Mouse (Mus musculus) activated CD4-positive, CD25-positive, alpha-beta regulatory T cell, adult 4 months (primary cell): Measurements from ENCODE around the gene Fa2h. TPM values are rescaled to one million over a fixed set of nuclear protein-coding genes. Genes with fewer than 3 reads are reported as not detected.
"Not testable (repeated sequence)": the region's sequence is repeated elsewhere in the genome, so short reads cannot be mapped to it uniquely, and the experiment has no call there.

Experiments
- ATAC-seq: one replicate; pipeline ENCODE4 v1.8.0; 2017
- polyA plus RNA-seq, 2 experiments: library from polyadenylated mRNA; unstranded; fragments of 100-300 nt; shearing (Covaris generic); gene quantifications; one replicate each; pipeline ENCODE4 v1.2.1; 2017

Gene Fa2h
- polyA plus RNA-seq, 2 experiments from 2014 or later = 0.21 TPM; not detected in 1

DNA sequence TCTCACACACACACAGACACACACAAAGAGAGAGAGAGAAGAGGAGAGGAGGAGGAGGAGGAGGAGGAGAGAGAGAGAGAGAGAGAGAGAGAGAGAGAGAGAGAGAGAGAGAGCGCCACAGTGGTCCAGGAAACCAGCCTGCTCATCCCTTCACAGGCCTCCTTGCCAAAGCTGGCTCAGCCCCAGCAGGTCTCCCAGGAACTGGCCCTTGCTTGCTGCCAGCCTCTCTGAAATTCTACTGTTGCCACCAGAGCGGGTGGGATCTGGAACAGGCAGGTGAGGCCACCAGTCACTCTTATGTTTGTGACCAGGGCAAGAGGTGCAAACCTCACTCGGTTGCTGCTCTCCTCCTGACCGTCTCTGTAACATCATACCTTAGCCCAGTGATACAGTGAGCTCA lies 36.2 kb downstream of the Fa2h start:
- no peak for ATAC-seq

DNA sequence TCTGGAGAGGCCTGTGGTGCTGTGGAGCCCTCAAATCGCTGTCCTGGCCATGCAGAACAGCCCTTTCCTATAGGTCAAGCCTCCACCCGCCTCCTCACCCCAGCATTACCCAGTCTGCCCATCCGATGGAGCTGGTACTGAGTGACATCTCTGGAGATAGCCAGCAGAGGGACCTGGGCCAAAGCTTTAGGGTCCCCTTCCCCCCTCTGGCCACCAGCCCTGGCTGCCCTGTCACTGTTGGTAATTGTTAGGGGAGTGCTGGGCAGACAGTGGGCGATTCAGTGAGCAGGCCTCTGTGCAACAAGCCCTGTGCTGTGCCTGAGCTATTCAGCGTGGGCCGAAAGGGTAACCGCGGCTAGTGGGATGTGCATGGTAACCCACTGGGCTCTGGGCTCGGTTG lies 40.1 kb downstream of the Fa2h start:
- ATAC-seq = no peak

DNA sequence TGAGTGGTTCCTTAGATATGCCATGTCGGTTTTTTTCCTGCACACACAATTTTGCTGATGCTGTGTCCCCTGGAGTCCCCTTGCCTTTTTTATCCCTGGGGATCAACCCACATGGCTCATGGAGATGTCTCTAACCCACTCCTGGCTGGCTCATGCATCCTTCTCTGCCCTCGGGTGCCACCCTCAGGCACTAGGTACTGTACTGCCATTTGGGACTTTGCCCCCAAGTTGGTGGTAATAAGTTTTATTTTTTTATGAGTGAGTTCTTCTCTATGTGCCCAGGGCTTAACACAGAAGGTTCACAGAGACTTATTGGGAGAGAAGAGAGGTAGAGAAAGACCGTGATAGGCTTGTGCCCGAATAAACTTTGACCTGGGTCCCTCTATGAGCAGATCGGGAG lies 41.3 kb downstream of the Fa2h start:
- ATAC-seq = no peak

DNA sequence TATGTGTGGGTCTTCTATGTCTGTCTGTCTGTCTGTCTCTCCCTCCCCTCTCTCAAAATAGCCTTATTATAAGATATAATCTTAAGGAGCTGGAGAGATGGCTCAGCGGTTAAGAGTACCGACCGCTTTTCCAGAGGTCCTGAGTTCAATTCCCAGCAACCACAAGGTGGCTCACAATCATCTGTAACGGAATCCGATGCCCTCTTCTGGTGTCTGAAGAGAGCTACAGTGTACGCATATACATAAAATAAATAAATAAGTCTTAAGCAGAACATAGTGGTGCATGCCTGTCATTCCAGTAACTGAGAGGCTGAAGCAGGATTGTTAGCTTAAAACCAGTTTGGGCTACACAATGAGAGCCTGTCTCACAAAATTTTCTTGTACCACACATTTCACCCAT lies 43.0 kb downstream of the Fa2h start:
- no peak for ATAC-seq

DNA sequence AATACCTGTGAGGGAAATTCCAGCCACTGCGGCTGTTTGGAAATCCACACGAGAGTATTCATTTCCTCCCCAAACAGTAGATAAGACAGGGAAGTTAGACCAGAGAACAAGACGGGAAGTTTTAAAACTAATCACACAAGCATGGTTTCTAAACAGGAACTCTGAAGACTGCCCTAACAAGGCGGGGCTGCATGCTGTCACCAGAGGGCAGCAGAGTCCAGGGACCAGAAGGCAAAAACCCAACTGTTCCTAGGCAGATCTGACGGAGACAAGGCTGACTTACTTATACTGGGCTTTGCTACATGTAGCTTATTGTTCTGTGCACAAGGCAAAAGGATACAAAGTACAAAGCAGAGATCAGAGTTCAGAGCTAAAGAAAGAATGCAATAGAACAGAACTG lies 50.4 kb downstream of the Fa2h start:
- peak; percentile 77 for ATAC-seq

DNA sequence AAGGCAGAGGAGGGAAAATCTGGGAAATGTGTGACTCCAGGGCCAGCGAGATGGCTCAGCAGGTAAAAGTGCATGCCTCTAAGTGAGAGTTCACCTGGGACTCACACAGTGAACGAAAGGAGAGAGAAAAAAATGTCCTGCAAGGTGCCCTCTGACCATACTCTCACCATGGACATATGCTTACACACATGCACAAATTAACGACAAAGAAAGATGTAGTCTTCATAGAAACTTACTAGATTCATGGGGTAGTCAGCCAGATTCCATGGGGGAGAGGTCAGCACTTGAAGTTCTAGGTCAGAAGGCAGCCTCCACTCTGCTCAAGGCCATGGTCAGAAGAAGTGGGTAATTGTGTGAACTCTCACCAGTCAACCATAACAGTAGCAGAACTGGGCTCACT lies 53.4 kb downstream of the Fa2h start:
- ATAC-seq = no peak

DNA sequence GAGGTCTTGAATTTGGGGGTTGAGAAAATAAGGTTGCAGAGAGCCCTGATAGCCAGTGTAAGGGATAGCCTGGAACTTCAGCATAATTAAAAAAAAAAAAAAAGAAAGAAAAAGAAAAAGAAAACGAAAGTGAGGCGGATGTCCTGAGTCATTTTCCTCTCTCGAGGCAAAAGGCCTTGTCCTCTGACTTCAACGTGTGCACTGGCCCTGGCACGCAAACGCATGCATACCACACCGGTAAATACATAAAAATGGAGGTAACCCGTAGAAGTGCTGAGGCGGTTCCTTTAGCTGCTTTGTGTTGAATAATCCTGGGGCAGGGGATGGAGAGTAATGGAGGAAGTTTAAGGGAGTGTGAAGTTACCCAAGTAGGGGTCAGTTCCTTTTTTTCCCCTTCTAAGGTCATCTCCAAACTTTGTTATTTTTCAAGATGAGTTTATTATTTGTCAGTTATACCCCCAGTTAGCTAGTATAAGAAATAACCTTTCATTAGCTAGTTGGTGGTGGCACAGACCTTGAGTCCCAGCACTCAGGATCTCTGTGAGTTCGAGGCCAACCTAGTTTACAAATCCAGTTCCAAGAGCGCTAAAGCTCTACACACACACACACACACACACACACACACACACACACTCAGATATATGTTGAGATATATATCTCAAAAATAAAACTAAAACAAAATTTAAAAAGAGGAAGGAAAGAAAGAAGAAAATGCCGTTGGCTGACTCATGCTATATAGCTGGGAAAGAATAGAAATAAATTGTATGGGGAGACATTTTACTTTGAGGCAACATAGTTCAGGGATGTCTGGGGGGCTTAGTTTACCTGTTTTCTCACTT lies 55.0 kb downstream of the Fa2h start:
- ATAC-seq = peak; percentile 37

DNA sequence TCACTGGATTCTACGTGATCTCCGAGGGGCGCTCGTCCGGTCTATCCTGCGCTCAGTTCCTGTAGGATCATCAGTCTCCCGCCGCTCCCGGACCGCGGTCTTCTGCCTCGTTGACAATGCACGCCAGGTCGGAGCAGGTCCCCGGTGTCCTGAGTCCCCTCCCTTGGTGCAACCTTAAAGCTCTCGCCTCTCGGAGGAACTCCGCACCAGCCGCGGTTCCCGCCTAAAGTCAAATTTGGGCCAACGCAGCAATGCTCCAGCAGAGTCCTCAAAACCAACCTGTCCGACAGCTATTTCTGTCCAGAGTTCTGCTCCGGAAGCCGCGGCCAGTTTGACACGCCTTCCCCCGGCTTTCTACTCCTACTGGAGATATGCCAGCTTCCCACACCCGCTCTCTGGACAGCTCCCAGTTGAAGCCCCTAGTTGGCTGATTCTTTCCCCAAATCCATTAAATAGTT lies 55.7 kb downstream of the Fa2h start, which contains the start of gene Mlkl:
TSS of gene Mlkl (minus strand) at position 288 of the 458 bp plus-strand sequence.
- ATAC-seq = peak; percentile 47

DNA sequence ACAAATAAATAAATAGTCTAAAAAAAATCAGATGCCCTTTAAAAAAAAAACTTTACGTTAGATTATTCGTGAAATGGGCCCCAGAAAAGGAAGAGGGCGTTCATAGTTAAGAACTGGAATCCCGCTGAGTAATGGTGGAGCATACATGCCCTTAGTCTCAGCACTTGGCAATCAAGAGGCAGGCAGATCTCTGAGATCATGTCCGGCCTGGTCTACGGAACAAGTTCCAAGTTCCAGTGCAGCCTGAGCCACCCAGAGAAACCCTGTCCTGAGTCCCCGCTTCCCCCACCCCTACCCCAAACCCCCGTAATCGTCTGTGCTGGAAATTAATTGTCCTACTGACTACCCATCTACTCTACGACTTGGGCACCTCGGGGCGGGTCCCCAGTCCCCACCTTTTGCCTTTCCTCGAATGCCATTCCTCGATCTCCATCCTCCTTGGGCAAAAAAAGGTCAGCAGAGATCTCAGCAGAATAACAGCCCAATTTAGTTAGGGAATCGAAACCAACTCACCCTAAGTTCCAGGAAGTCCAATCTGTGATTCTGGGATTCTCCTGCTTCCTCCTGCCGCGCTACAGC lies 56.2 kb downstream of the Fa2h start:
- no peak for ATAC-seq

DNA sequence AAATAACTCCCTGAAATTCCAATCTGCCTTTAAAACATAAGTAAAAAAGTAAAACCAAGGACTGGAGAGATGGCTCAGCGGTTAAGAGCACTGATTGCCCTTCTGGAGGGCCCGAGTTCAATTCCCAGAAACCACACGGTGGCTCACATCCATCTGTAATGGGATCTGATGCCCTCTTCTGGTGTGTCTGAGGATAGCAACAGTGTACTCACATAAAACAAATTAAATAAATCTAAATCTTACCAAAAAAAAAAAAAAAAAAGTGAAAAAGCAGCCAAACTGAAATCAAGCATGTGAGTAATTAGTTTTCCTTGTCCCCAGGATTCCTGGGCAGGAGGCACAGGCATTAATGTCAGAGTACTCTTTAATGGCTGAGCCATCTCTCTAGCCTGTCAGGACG lies 56.9 kb downstream of the Fa2h start:
- no peak for ATAC-seq

DNA sequence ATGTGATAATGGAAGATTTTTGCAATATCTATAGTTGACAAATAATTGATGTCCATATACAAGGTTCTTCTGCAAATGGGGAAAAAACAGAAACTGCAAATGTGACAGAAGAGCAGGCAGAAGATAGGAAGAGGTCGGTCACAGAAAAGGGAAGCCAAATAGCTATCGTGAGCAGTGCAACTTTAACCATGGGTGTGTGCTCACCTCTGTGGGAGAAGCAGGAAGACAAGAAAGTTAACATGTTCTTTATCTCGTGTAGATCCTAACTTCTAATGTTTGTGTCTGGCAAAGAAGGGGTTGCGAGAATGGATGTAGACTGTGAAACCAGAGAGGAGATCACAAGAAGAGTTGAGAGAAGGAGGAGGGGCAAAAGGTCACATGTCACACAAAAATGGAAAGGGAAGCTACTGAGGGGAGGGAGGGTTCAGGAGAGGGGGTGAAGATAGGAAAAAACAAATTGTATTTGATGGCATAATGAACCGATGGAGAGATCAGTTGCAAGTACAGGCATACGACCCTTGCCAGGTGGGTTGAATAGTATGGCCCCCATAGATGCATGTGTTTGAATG lies 68.3 kb downstream of the Fa2h start:
- ATAC-seq = no peak

DNA sequence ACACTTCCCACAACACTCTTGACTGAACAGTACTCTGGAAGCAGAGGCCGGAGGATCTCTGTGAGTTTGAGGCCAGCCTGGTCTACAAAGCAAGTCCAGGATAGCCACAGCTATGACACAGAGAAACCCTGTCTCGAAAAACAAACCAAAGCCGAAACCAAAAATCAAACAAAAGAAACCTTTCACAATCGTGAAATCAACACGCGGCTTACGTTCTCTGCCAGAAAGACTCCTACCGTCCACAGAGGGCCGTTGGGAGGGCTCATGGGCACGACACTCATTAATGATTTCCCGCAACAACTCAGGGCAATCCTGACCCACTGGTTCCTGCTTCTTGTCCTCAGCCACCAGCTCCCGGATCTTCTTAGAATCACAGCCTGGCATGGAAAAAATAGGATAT lies 78.9 kb downstream of the Fa2h start:
- ATAC-seq = no peak

DNA sequence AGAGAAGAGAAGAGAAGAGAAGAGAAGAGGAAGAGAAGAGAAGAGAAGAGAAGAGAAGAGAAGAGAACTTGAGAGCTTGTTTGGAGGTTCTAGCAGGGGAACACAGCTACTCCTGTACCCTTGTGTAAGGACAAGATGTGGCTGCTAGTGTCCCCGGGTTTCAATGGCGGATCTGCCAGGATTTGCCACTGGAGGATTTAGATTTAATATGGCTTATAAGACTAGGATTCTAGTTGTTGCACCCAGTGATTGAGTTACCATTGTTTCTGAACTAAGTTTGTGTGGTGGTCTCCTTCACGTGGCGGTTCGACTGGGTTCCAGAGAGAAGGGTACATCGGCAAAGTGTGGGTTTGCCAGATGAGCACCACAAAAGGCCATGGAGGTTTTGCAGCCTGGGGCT lies 79.7 kb downstream of the Fa2h start:
- ATAC-seq = not testable (repeated sequence)

DNA sequence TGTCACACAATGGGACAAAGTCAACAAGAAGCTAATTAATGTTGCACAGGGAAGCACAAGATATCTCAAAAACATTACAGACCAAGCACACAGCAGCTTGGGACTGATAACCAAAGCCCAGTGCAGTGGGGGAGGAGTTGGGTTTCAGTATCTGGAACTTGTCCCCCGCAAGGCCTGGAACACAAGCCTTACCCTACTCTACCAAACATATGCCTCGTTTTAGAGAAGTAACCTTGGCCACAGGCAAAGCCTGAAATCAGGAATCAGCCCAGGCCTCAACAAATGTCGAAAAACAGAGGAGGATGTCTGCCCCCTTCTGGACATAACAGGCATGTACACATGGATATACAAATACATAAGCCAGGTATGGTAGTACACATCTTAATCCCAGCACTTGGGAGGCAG lies 80.9 kb downstream of the Fa2h start:
- no peak for ATAC-seq

DNA sequence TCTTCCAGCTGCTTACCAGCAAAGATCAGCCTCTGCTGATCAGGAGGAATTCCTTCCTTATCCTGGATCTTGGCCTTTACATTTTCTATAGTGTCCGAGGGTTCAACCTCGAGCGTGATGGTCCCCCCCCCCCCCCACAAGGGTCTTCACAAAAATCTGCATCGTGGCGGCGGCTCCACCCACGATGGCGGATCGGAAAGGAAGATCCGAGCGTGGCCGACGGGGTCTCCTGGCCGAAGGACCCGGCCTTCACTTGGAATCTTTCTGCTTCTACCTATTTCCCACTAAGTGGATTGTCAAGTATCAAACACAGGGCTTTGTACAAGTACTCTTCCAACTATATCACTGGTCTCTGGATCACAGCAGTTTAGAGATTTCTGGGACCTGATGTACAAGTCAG lies 83.6 kb downstream of the Fa2h start:
- not testable (repeated sequence) for ATAC-seq

DNA sequence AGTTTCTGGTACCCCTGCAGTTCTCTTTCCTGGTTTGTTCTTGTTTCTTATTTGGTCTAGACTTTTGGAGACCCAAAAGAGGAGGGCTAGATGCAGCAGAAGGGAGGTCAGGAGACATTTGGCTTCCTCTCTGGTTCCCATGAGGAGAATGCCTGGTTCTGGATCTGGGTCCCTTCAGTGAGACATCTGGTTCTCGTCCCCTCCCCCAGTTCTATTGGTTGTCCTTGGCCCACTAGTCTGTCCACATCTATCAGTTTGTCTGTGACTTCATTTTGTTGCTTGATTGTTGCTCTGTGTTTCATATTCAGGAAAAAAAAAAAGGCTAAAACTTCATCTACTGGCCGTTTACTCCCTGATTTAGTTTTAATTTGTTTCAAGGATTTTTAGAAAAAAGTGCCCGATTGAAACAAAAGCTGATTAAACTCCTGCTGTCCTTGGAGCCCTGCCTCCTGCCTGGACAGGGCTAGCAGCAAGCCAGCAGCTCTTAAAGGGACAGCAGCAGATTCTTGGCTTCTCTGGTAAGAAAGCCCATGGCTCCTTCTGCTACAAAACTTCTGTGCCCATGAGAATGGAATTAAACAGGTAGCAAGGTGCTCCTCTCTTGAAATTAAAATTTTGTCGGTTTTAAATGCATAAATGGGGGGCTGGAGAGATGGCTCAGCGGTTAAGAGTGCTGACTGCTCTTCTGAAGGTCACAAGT lies 88.4 kb downstream of the Fa2h start:
- no peak for ATAC-seq

DNA sequence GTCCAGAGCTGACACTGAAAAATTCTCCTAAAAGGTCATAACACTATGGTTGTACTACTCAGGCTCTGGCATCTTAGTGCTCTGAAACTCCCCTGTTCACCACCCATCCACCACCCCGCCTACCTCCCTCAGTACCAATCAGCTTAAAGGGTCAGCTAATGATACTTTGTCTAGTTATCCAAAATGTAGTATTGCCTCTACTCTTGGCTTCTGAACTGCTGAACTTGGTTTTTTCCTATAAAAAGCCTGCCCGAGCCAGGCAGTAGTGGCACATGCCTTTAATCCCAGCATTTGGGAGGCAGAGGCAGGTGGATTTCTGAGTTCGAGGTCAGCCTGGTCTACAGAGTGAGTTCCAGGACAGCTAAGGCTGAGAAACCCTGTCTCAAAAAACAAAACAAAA lies 89.3 kb downstream of the Fa2h start:
- no peak for ATAC-seq

DNA sequence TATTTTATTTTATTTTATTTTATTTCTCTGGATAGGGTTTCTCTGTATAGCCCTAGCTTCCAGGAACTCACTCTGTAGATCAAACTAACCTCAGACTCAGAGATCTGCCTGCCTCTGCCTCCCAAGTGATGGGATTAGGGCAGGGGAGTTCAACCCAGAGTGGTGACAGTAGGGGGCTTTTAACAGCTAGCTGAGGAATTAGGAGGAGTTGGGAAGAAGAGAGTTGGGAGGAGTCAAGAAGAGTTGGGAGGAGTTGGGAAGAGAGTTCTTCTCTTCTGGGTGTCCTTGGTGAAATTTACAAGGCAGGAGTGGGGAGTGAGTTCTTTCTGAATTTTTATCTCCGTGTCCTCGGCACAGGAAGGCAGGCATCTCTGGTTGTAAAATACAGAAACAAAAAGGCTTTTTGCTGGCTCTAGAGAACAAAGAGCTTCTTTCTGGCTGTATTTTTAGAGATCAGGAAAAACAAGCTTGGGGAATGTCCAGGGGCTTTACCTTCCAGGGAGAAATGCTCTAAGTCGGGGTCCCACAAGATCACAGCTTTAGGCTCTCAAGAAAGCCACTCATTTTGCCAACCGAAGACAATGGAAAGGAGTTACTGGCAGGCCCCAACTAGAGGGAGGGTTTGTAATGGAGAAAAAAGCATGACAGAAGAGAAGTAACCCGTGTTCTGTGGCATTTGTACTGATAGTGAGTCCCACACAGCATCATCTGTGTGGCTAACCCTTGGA lies 90.4 kb downstream of the Fa2h start:
- ATAC-seq = not testable (repeated sequence)

DNA sequence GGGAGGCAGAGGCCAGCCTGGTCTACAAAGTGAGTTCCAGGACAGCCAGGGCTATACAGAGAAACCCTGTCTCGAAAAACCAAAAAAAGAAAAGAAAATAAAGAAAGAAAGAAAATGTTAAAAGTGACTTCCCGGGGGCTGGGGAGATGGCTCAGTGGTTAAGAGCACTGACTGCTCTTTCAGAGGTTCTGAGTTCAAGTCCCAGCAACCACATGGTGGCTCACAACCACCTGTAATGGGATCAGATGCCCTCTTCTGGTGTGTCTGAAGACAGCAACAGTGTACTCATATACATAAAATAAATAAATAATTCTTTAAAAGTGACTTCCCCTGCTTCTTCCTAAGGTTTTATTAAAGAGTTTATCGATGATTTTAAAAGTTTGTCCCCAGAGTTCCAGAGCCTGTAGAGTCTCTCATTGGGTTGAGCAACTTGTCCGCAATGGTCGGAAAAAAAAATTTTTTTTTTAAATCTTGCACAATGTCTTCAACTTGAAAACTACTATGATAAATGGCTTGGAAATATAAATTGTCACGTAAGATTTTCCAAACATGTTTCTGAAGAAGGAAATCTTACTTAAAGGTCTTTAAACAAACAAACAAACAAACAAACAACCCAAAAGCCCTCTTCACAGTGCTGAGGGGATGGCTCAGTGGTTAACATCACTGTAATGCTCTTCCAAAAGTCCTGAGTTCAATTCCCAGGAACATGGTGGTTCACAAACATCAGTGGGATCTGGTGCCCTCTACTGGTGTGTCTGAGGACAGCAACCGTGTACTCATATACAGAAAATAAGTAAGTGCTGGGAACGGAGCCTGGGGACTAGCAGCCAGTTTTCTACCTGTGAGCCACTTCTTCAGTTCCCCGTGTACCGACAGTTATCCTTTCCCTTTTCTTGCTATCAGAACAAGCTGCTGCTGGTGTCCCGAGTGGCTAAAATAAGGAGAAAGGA lies 92.8 kb downstream of the Fa2h start:
- ATAC-seq = no peak

DNA sequence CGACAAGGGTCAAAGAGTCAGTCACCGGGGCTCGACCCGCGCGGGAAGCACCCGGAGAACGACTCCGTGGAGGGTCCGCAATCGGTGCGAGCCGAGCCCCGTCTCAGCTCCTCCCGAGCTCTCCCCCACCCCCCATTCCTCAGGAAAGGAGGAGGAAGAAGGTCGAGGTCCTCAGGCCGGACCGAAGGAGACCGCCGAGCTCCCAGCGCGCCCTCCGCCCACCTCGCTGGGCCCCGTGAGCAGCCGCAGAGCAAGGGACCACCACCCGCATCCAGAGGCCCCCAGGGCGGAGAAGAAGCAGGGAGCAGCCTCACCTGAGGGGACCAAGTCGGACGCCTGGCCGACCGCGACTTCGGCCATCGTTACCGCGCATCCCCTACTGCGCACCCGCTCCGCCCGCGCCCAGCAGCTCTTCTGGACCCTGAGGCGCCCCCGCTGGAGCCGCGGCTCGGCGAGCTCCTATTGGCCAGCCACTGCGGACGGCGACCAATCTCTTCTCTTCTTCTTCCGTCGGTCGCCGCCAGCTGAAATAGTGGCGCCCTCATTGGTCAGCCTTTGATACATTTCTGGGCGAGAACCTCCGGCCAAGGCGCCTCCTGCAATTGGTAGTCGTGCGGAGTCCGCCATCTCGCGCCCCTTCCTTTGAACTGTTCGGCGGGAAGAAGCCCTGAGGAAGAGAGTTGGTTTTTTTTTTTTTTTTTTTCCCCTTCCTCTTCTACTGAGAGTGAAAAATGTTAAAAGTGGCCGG lies 93.6 kb downstream of the Fa2h start, which contains the start of gene Rfwd3:
TSS of gene Rfwd3 (minus strand) at position 402 of the 748 bp plus-strand sequence.
- peak; percentile 97 for ATAC-seq
